Mouse (Mus musculus) forelimb bud, embryonic 11.5 days (tissue): Measurements from ENCODE around the gene Nrxn3.

Experiments
- DNase-seq: peaks from one replicate; pipeline ENCODE4 v3.0.0-alpha.2; 2012; ENCODE audit warnings: low read depth, low spot score

Nrxn3 gene

GRCm38 (mm10) chr12:89812550-89813207 is 1090.0 kb downstream of the Nrxn3 start:
- peak; percentile 18 for DNase-seq

- DNase-seq: no peak
Measured at GRCm38 (mm10) chr12:89813294-89813693, 1090.6 kb downstream of the Nrxn3 start.

GRCm38 (mm10) chr12:89813718-89814117 is 1091.0 kb downstream of the Nrxn3 start:
- DNase-seq: no peak

- DNase-seq: peak; percentile 56
Measured at GRCm38 (mm10) chr12:89814536-89814935, 1091.9 kb downstream of the Nrxn3 start.

GRCm38 (mm10) chr12:89817072-89817773 is 1094.5 kb downstream of the Nrxn3 start:
- DNase-seq: no peak

GRCm38 (mm10) chr12:89818200-89818599 is 1095.5 kb downstream of the Nrxn3 start:
- DNase-seq: no peak

GRCm38 (mm10) chr12:89822141-89822540 is 1099.5 kb downstream of the Nrxn3 start:
- no peak for DNase-seq

GRCm38 (mm10) chr12:89829927-89830326 is 1107.3 kb downstream of the Nrxn3 start:
- DNase-seq: no peak

GRCm38 (mm10) chr12:89830350-89830749 is 1107.7 kb downstream of the Nrxn3 start:
- no peak for DNase-seq

GRCm38 (mm10) chr12:89831300-89831699 is 1108.6 kb downstream of the Nrxn3 start:
- no peak for DNase-seq

GRCm38 (mm10) chr12:89836271-89836670 is 1113.6 kb downstream of the Nrxn3 start:
- DNase-seq: no peak

- DNase-seq: no peak
Measured at GRCm38 (mm10) chr12:89842861-89843260, 1120.2 kb downstream of the Nrxn3 start.

- DNase-seq: no peak
Measured at GRCm38 (mm10) chr12:89848116-89848515, 1125.4 kb downstream of the Nrxn3 start.

- DNase-seq: peak; percentile 19
Measured at GRCm38 (mm10) chr12:89854355-89854754, 1131.7 kb downstream of the Nrxn3 start.

GRCm38 (mm10) chr12:89867124-89867523 is 1144.4 kb downstream of the Nrxn3 start:
- DNase-seq: no peak

- DNase-seq: no peak
Measured at GRCm38 (mm10) chr12:89882617-89883370, 1160.1 kb downstream of the Nrxn3 start.

- no peak for DNase-seq
Measured at GRCm38 (mm10) chr12:89884576-89884975, 1161.9 kb downstream of the Nrxn3 start.

GRCm38 (mm10) chr12:89888647-89889046 is 1166.0 kb downstream of the Nrxn3 start:
- DNase-seq: no peak

GRCm38 (mm10) chr12:89896901-89897300 is 1174.2 kb downstream of the Nrxn3 start:
- no peak for DNase-seq

GRCm38 (mm10) chr12:89909578-89909977 is 1186.9 kb downstream of the Nrxn3 start:
- no peak for DNase-seq

GRCm38 (mm10) chr12:89918138-89918829 is 1195.6 kb downstream of the Nrxn3 start:
- peak; percentile 40 for DNase-seq

- DNase-seq: no peak
Measured at GRCm38 (mm10) chr12:89932338-89932737, 1209.7 kb downstream of the Nrxn3 start.
